ENCODE assay signal across 28 mouse cellular contexts in the genomic region with DNA sequence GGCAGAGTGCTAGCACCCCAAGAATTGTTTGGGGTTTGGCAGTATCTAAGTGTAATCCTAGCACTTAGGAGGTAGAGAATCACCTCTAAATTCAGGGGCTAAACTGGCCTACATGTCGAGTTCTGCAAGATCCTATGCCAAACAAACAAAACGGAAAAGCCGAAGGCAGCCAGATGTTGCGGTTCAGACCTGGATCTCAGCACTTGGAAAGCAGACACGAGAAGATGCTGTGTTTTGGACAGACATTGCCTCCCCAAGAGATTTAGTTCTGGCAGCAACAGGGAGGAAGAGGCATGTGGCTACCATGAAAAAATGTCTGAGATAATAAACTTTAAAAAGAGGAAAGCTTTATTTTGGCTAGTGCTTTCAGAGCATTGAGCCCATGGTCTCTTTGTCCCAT. TPM values are rescaled to one million over a fixed set of nuclear protein-coding genes. Genes with fewer than 3 reads are reported as not detected.
A peak's percentile ranks its signal among the peaks of the same experiment; 100 is the strongest.
DNase-seq lines count a peak whose midpoint lies in the region; ATAC-seq and TF ChIP-seq lines count a peak whose summit lies in the region.
"Had no signal": no experiment of that assay in that cellular context is flagged by ENCODE, and none has a peak within 500 bp of the region (broad histone marks: within the 10 kb centered on the region; RNA-seq: fewer than 3 reads in every experiment).

No protein-coding gene starts in this region.

- H3K27me3 ChIP-seq in heart, embryonic 16.5 days (ENCODE audit: control insufficient read depth, insufficient read depth, low read length), result no peaks in the 10 kb centered on the region
- H3K27me3 ChIP-seq in small intestine, adult 2 months (ENCODE audit: control insufficient read depth, insufficient read depth, low read length), result no peaks in the 10 kb centered on the region
- H3K27me3 ChIP-seq: hindbrain, embryonic 13.5 days; midbrain, embryonic 12.5 days had no signal

- TF ChIP-seq POLR2A in bone marrow macrophage, adult 2 months (IDR thresholded peaks at IDR 0.05; ENCODE audit: borderline replicate concordance, low read depth, low read length), result no peak
- TF ChIP-seq POLR2A in small intestine, adult 2 months (IDR thresholded peaks at IDR 0.05; ENCODE audit: low read depth, low read length), result no peak

- no peak overlapping the region for H3K9ac ChIP-seq in heart, embryonic 16.5 days (ENCODE audit: low read length)
- H3K9ac ChIP-seq: hindbrain, embryonic 13.5 days; midbrain, embryonic 12.5 days had no signal

- ATAC-seq in heart, embryonic 16.5 days (replicated peaks; ENCODE audit: extremely low read depth, insufficient read depth, low FRiP score), result no peak
- ATAC-seq: lung, postnatal 0 days had no signal

- no peaks in the 10 kb centered on the region for H3K9me3 ChIP-seq in heart, embryonic 16.5 days (replicated peaks; ENCODE audit: control insufficient read depth, low read length)
- H3K9me3 ChIP-seq: hindbrain, embryonic 13.5 days; limb, embryonic 10.5 days; midbrain, embryonic 12.5 days had no signal

- H3K4me2 ChIP-seq in heart, embryonic 16.5 days (ENCODE audit: low read depth, low read length), result no peak overlapping the region
- H3K4me2 ChIP-seq: heart, embryonic 11.5 days; hindbrain, embryonic 13.5 days; midbrain, embryonic 12.5 days had no signal

- peaks cover 25% of the 10 kb centered on the region for H3K36me3 ChIP-seq in heart, embryonic 16.5 days (ENCODE audit: control insufficient read depth, insufficient read depth)
- H3K36me3 ChIP-seq in small intestine, adult 2 months (ENCODE audit: control insufficient read depth, insufficient read depth, low read length), result peaks cover 28% of the 10 kb centered on the region

- no peak overlapping the region for H3K4me3 ChIP-seq in heart, embryonic 16.5 days (ENCODE audit: low read length)
- H3K4me3 ChIP-seq in bone marrow macrophage, adult 2 months (ENCODE audit: insufficient read depth, low read length), result no peak overlapping the region
- H3K4me3 ChIP-seq in small intestine, adult 2 months (ENCODE audit: low read depth, low read length), result no peak overlapping the region
- H3K4me3 ChIP-seq: hindbrain, embryonic 13.5 days; limb, embryonic 10.5 days; midbrain, embryonic 12.5 days had no signal

- WGBS in heart, embryonic 16.5 days, result 72% methylated on average over 5 of the region's 5 CpGs
- 82% methylated on average over 5 of the region's 5 CpGs for WGBS in small intestine, adult 2 months

- H3K4me1 ChIP-seq in heart, embryonic 16.5 days (ENCODE audit: control insufficient read depth, insufficient read depth, low read length), result peaks cover 2% of the 10 kb centered on the region; the same call in 1 of the 2 replicates
- H3K4me1 ChIP-seq in bone marrow macrophage, adult 2 months (ENCODE audit: control insufficient read depth, insufficient read depth, low read length), result peaks cover 33% of the 10 kb centered on the region
- no peaks in the 10 kb centered on the region for H3K4me1 ChIP-seq in small intestine, adult 2 months (ENCODE audit: control insufficient read depth, insufficient read depth, insufficient read length, low read length)
- H3K4me1 ChIP-seq: hindbrain, embryonic 13.5 days; limb, embryonic 10.5 days; midbrain, embryonic 12.5 days had no signal

- peak; percentile 27 for DNase-seq in gastrocnemius, adult 18-20 months (ENCODE audit: low spot score)
- DNase-seq in gastrocnemius, postnatal 10 days, result no peak
- no peak for DNase-seq in heart, postnatal 10 days
- DNase-seq in thymus, adult 18-20 months, result no peak
- DNase-seq: adrenal gland, postnatal 25 days; cerebellum, adult 11-12 months; cerebellum, postnatal 10 days; heart, postnatal 36 days; kidney, adult 2 months; kidney, postnatal 10 days; liver; thymus, postnatal 36 days had no signal

- no peak for TF ChIP-seq CTCF in bone marrow macrophage, adult 2 months (IDR thresholded peaks at IDR 0.05; ENCODE audit: low read depth, low read length)
- TF ChIP-seq CTCF in small intestine, adult 2 months (IDR thresholded peaks at IDR 0.05; ENCODE audit: extremely low read depth, insufficient read length, insufficient replicate concordance, low read depth, low read length), result no peak

- intact Hi-C loops in heart, postnatal 10 days (cut with DNase I), result loop anchor here (5.0 kb wide), 1 partner anchor 43 kb away; no protein-coding TSS in a partner anchor

- peak overlapping the region; percentile 4; the same call in 1 of the 2 replicates for H3K27ac ChIP-seq in heart, embryonic 16.5 days (ENCODE audit: low read length)
- H3K27ac ChIP-seq in bone marrow macrophage, adult 2 months (ENCODE audit: insufficient read depth, low read depth, low read length), result peak overlapping the region; percentile 86
- H3K27ac ChIP-seq in small intestine, adult 2 months (ENCODE audit: insufficient read depth, low read depth, low read length), result peak overlapping the region; percentile 7; the same call in 1 of the 2 replicates
- H3K27ac ChIP-seq: hindbrain, embryonic 13.5 days; limb, embryonic 10.5 days; midbrain, embryonic 12.5 days had no signal

RNA-seq across cellular contexts. Expression of gene Prpf38b, which starts 10.8 kb away (rescaled TPM):
- 10 to 100 TPM; 12.7 to 17.3 TPM for total RNA-seq in gastrocnemius, adult 18-20 months (2021)
- total RNA-seq in gastrocnemius, postnatal 10 days (2021), result 10 to 100 TPM; 24.3 to 31.5 TPM
- polyA plus RNA-seq in heart, embryonic 16.5 days (2015; fragmentation: Nextera tagmentation; extraction: Ambion mirVana), result 49.9 and 60.6 TPM in 2 replicates
- 10 to 100 TPM; 27.7 to 30.9 TPM for total RNA-seq in heart, postnatal 10 days (2021)
- polyA plus RNA-seq in bone marrow macrophage, adult 2 months (2012; ENCODE audit: insufficient read depth, insufficient read length, missing spikeins), result 198 and 227 TPM in 2 replicates
- 38.0 and 73.9 TPM in 2 replicates for polyA plus RNA-seq in small intestine, adult 2 months (2012; rRNA removed)

RNA-seq across cellular contexts. Expression of gene Fndc7, which starts 10.9 kb away (rescaled TPM):
- not detected for total RNA-seq in gastrocnemius, adult 18-20 months (2021)
- under 1 TPM; 0.07 to 0.34 TPM for total RNA-seq in gastrocnemius, postnatal 10 days (2021)
- polyA plus RNA-seq in heart, embryonic 16.5 days (2015; fragmentation: Nextera tagmentation; extraction: Ambion mirVana), result 0.10 and 0.21 TPM in 2 replicates
- total RNA-seq in heart, postnatal 10 days (2021), result under 1 TPM in 1 of 2 experiments, not detected in 1; 0.07 TPM
- 0.51 and 1.0 TPM in 2 replicates for polyA plus RNA-seq in bone marrow macrophage, adult 2 months (2012; ENCODE audit: insufficient read depth, insufficient read length, missing spikeins)
- polyA plus RNA-seq in small intestine, adult 2 months (2012; rRNA removed), result 0.10 TPM in 2 replicates
- total RNA-seq: gastrocnemius, adult 8-10 months had no signal
- polyA plus RNA-seq: embryonic facial prominence, embryonic 11.5 days; forebrain, embryonic 11.5 days; heart, embryonic 11.5 days; limb, embryonic 10.5 days; midbrain, embryonic 12.5 days; stomach, embryonic 14.5 days had no signal

RNA-seq across cellular contexts. Expression of gene Henmt1, which starts 39.0 kb away (rescaled TPM):
- not detected for total RNA-seq in gastrocnemius, adult 18-20 months (2021)
- total RNA-seq in gastrocnemius, postnatal 10 days (2021), result not detected
- 0.22 and 0.39 TPM in 2 replicates for polyA plus RNA-seq in heart, embryonic 16.5 days (2015; fragmentation: Nextera tagmentation; extraction: Ambion mirVana)
- total RNA-seq in heart, postnatal 10 days (2021), result not detected
- polyA plus RNA-seq in bone marrow macrophage, adult 2 months (2012; ENCODE audit: insufficient read depth, insufficient read length, missing spikeins), result not detected in 2 replicates
- polyA plus RNA-seq in small intestine, adult 2 months (2012; rRNA removed), result not detected in 2 replicates
- total RNA-seq: adrenal gland, postnatal 25 days; gastrocnemius, adult 8-10 months; heart, postnatal 36 days; neutrophil, adult 5-6 weeks had no signal
- polyA plus RNA-seq: liver, embryonic 16.5 days had no signal

RNA-seq across cellular contexts. Expression of gene Gm9857, which starts 39.6 kb away (rescaled TPM):
- not detected for total RNA-seq in gastrocnemius, adult 18-20 months (2021)
- not detected for total RNA-seq in gastrocnemius, postnatal 10 days (2021)
- polyA plus RNA-seq in heart, embryonic 16.5 days (2015; fragmentation: Nextera tagmentation; extraction: Ambion mirVana), result not detected in 2 replicates
- not detected for total RNA-seq in heart, postnatal 10 days (2021)
- not detected in 2 replicates for polyA plus RNA-seq in bone marrow macrophage, adult 2 months (2012; ENCODE audit: insufficient read depth, insufficient read length, missing spikeins)
- polyA plus RNA-seq in small intestine, adult 2 months (2012; rRNA removed), result not detected in 2 replicates
- total RNA-seq: adrenal gland, postnatal 25 days; gastrocnemius, adult 8-10 months; heart, postnatal 36 days; layer of hippocampus, postnatal 25 days; megakaryocyte, adult 5-6 weeks; neutrophil, adult 5-6 weeks had no signal
- polyA plus RNA-seq: embryonic facial prominence, embryonic 11.5 days; forebrain, embryonic 11.5 days; heart, embryonic 11.5 days; hindbrain, embryonic 13.5 days; limb, embryonic 10.5 days; liver, embryonic 16.5 days; lung, postnatal 0 days; midbrain, embryonic 12.5 days; stomach, embryonic 14.5 days had no signal

Comparison
In these comparisons a context has a peak if more than half of its experiments do, and no peak if none do; other contexts are left out.
1. H3K27ac ChIP-seq: peak in every context shown above with its lines; median percentile 86 in bone marrow macrophage, adult 2 months; 7 in small intestine, adult 2 months; 4 in heart, embryonic 16.5 days.